Mouse (Mus musculus): Measurements from ENCODE around the gene Usp17ld.
"Not testable (repeated sequence)": the region's sequence is repeated elsewhere in the genome, so short reads cannot be mapped to it uniquely, and the experiment has no call there.

Gene Usp17ld

GRCm38 (mm10) chr7:103252405-103252804 is at the start of gene Usp17ld:
TSS of gene Usp17ld (minus strand) at chr7:103252505.
- not testable (repeated sequence) for DNase-seq (ENCODE audit: low spot score)

GRCm38 (mm10) chr7:103216696-103217095 is 35.6 kb downstream of the Usp17ld start, which contains the start of gene Olfr594:
TSS of gene Olfr594 (plus strand) at chr7:103216996.
- DNase-seq (ENCODE audit: low spot score), result no peak

- not testable (repeated sequence) for DNase-seq (ENCODE audit: low spot score)
These were observed 40.3 kb downstream of the Usp17ld start for GRCm38 (mm10) chr7:103212050-103212449.

- DNase-seq (ENCODE audit: low spot score), result no peak
These were observed 40.7 kb downstream of the Usp17ld start, which contains the start of gene Olfr593 for GRCm38 (mm10) chr7:103211562-103211961. TSS of gene Olfr593 (plus strand) at chr7:103211862.
